Mouse (Mus musculus): ENCODE measurements around the gene Nat8f2.
"Not testable (repeated sequence)": the region's sequence is repeated elsewhere in the genome, so short reads cannot be mapped to it uniquely, and the experiment has no call there.

Gene Nat8f2

DNA sequence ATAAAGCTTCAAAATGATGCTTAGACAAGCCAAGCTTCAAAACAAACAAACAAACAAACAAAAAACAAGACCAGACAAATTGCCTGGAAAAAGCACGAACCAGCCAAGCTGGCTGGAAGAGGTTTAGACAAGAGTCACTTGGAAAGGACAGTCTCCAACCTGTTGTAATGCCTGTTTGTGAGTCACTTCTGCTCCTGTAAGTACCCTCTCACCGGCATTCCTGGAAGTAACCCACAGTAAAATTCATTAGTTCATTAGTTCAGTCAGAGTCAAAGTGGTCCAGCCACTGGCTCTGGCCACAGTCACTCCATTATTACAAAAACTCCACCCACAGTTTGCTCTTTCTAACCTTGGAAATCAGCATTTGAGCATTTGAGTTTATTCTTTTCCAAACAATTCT lies 5.1 kb downstream of the Nat8f2 start:
- DNase-seq (ENCODE audit: low spot score): no peak

DNA sequence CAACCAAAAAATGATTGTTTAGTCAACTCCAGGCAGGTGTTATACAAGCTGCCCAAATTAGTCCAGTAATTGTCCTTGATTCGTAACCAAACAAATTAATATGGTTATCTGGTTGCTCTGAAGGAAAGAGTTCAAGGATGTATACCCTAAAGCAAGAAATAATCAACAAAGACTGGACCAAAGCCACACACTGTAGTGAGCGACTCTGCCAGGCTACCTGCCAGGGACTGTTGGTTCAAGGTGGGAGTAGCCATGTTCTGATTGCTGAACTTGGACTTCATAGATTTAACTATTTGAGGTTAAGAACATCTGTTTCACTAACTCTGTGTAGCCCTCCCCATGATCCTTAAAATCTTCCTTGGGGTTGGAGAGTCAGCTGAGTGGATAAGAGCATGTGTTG lies 5.8 kb downstream of the Nat8f2 start:
- DNase-seq (ENCODE audit: low spot score): no peak

DNA sequence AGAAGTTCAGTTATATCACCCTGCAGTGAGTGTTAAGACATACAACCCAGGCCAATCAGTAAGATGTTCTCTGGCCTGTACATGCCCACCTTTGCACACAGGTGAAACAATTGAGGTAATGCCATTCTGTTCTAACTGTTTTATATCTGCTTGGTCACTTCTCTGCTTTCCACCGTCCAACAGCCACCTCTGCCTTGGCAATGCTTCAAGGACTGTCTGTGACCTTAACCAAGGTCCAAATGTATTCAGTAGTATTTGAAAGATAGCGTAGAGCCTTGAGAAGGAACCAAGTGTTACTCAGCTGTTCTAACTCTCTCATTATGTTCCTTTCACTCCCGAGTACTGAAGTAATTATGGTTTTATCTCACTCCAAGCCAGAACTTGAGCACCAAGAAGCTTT lies 6.4 kb downstream of the Nat8f2 start:
- DNase-seq (ENCODE audit: low spot score): no peak

DNA sequence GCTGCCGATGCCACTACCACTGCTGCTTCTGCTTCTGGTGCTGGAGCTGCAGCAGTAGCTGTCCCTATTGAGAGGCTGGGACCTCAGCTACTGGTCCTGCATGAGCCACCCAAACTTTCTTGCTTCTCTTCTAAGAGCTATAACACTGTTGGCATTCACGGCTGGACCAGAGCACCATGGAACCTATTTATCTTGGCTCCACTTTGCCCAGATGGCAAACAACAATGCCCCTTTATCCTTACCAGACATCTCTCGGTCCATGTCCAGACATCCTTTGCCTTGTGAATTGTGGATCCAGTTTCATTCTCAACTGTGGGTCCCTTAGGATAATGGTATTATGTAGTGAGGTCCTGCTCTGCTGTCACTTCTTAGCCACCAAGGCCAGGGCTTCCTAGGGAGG lies 7.7 kb downstream of the Nat8f2 start:
- no peak for DNase-seq (ENCODE audit: low spot score)

DNA sequence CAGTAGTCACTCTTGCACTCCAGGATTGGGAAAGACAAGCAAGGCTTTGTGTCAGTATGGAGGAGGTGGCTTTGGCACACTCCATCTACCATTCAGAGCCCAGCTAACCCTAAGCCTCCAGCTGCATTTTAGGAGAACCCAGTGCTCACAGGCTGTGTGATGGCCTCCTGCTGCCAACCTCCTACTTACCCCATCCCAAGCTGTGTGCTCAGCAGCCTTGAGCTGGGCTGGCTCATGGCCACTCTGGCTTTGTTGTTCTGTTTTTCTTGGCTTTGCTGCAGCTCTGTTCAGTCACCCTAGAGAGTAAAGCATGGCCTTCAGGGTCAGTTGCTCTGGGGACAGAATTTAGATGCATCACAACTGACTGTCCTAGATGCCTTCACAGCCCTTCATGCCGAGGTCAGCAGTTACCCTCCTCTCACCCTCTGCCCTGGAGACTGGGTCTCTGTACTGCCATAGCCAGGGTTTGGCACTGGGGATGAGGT lies 12.7 kb downstream of the Nat8f2 start:
- peak; percentile 34 for DNase-seq (ENCODE audit: low spot score)

DNA sequence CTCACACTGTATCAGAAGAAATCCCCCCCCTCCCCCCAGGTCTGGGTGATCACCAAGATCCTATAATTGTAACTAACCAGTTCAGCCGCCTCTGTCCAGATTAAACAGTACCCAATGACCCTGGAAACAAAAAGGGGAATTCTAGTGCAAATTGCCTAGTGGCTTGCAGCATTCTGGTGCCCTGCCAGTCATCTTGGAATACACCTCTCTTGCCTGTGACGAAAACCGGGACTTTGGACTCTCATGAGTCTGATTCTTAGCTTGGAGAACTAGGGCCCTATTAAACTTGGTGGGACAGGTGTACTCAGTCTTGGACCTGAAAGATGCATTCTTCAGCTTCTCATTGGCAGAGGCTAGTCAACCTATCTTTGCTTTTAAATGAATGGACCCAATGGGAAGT lies 15.5 kb downstream of the Nat8f2 start:
- no peak for DNase-seq (ENCODE audit: low spot score)

DNA sequence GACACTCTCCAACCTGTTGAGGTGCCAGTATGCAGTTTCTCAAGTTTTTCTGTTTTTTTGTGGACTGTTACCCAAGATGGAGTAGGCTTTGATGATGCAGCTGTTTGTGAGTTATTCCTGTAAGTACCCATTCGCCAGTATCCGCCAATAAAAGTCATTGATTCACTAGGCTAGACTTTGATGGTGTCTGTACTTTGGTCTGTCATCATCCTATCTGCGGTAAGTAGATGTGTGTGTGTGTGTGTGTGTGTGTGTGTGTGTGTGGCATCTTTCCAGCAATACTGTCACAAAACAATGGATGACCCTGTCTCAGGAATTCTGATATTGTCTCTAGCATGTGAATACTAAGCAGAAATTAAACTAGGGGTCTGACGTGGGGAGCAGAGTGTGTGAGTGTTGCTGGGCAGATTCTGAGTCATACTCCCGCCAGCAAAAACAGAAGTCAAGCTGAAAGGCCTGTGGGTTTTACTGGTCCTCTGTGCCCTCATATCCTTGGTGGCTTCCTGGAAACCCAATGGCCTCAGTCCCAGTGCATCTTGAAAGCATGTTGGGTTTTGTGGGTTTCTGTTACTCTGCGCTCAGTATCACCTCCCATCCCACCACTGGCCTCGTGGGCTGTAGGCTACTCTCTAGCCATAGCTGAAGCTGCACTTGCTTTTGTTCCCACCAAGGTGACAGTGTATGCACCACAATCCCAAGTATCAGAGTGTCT lies 17.7 kb downstream of the Nat8f2 start:
- DNase-seq (ENCODE audit: low spot score): no peak

DNA sequence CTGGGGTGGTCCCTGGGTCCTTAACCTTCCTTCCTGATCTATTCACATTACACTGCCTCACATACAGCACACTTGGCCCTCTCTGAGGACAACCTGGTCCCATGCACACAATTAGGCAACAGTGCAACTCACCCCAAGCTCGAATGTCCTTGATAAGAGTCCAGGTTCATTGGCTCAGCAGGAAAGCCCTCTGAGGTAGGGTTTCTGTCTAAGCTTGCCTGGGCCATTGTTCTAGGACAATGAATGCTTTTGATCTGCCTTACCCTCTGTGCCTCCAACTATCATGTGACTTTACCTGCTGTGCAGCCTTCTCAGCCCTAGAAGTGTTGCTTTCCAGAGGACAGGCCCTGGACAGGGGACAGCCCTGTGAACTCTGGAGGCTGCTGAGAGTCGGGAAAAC lies 19.7 kb downstream of the Nat8f2 start:
- no peak for DNase-seq (ENCODE audit: low spot score)

DNA sequence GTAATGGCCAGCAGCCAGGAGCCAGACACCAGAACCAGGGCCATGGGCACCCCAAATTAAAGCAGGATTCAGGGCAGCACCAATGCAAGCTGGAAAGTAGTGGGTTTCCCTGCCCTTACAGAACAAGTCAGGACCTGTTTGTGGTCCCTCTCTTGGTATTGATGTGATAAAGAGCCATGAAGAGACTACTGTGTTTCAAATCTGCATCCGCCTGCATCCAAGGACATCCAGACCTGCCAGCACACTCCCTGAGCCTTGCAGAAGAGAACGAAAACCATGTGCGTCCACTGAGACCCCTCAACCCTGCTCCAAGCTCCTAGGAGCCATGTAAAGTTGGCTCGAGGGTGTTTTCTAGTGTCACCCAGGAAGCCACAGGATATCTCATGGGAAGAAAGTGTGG lies 20.8 kb downstream of the Nat8f2 start:
- DNase-seq (ENCODE audit: low spot score): no peak

DNA sequence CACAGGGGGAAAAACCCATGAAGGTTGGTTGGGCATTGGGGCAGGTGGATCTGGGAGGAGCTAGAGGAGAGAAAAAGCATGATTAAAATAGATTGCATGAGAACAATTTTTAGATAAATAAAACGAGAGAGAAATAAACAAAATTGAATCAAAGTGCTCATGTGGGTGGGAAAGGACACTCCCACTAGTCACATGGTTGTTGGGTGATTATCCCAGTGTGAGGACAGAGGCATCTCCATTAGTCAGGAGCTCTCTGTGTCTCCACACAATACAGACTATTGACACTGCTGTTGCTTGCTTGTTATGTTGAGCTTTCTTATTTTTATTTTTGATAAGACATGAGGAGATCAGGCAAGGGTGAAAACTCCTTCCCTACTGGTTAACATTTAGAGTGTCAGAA lies 22.0 kb downstream of the Nat8f2 start:
- no peak for DNase-seq (ENCODE audit: low spot score)

DNA sequence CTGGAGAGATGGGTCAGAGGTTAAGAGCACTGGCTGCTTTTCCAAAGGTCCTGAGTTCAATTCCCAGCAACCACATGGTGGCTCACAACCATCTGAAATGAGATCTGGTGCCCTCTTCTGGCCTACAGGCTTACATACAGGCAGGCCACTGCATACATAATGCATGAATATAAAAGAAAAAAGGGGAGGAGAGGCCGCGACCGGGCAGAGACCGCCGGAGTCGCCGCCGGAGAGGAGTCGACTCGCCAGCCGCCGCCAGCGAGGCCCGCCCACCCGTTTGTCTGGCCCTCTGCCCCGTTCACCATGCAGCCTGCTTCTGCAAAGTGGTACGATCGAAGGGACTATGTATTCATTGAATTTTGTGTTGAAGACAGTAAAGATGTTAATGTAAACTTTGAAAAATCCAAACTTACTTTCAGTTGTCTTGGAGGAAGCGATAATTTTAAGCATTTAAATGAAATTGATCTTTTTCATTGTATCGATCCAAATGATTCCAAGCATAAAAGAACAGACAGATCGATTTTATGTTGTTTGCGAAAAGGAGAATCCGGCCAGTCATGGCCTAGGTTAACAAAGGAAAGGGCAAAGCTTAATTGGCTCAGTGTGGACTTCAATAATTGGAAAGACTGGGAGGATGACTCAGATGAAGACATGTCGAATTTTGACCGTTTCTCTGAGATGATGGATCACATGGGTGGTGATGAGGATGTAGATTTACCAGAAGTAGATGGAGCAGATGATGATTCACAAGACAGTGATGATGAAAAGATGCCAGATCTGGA lies 25.1 kb downstream of the Nat8f2 start:
- DNase-seq (ENCODE audit: low spot score): not testable (repeated sequence)

DNA sequence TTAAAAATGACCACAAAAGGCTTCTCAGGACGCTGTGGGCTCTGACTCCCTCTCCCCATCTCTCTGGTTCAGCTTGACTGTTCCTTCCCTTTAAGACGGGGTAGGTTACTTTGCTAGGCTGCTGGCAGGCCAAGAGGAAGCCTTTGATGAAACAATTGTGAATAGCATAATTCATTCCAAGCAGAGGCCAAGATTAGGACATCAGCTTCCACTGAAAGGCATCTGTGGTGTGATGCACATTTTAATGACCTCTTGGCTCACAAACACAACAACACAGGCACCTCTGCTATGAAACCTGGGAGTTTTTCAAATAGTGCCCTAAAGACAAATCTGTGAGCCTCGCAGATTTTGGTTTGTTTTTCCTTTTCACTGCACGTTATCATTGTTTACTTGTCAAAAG lies 29.0 kb downstream of the Nat8f2 start:
- no peak for DNase-seq (ENCODE audit: low spot score)

DNA sequence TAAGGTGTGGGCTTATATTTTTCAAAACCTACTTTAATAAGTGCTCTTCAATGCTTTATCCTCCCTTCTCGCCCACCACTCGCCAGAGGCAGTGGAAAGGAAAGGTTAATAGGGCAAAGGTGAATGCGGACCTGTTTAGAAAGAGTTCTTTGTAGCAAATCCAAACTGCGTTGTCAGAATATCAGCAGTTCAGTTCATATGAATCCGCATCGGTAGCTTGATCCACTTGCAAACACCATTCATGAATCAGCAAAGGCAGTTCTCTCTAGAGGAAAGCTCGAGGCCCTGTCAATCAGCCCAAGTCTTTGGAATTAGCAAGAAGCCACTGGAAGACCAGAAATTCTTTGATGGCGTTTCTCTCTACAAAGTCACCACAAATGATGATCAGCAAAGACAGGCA lies 30.3 kb downstream of the Nat8f2 start:
- no peak for DNase-seq (ENCODE audit: low spot score)

DNA sequence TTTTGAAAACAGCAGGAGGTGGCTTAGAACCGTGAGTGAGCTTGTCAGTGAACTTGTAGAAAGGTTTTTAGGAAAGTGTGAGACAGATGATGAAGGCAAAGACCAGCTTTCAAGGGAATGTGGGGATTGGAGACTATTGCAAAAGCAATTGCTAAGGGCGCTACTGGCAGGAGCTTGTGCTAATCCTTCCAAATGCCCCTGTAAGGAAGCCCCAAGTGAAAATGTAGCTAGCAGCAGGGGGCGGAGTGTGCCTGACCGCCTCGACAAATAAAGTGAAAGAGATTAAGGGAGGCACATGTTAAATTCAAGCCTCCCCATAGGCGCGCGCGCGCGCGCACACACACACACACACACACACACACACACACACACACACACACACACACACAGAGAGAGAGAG lies 31.7 kb downstream of the Nat8f2 start:
- peak; percentile 18 for DNase-seq (ENCODE audit: low spot score)

DNA sequence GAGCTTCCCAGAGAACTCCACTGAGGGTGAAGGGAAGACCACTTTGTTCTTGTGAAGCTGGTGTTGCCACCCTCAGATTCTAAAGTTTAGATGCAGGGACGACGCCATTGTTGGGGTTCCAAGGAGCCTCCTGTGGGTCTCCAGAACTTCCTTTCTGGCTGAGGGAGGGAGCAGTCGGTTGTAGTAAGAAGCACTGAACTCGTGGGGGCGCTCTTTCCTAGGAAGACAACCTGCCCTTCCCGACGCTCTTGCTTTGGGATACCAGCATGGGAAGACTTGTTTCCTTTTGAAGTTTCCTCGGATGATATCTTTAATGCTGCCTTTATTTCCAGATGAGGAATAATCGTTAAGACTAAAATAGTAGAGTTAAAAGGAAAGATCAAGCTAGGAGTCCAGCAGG lies 32.1 kb downstream of the Nat8f2 start:
- peak; percentile 68 for DNase-seq (ENCODE audit: low spot score)

DNA sequence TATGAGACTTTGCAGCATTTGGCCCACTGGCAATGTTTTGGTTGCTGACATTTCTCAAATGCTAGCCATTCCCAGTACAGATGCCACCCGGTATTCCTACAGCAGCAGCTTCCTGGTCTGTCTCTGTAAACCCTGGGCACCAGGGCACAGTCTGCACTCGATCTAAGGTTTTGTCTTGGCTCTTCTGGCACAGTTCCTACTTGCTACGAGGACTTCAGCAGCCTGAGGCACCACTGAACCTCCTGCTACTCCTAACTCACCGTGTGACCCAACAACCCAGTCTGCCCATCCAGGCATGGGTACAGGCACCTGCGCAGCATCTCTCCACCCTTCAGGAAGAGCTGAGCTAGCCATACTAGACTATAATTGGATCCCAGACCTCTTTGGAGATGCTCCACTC lies 32.9 kb downstream of the Nat8f2 start:
- DNase-seq (ENCODE audit: low spot score): not testable (repeated sequence)

DNA sequence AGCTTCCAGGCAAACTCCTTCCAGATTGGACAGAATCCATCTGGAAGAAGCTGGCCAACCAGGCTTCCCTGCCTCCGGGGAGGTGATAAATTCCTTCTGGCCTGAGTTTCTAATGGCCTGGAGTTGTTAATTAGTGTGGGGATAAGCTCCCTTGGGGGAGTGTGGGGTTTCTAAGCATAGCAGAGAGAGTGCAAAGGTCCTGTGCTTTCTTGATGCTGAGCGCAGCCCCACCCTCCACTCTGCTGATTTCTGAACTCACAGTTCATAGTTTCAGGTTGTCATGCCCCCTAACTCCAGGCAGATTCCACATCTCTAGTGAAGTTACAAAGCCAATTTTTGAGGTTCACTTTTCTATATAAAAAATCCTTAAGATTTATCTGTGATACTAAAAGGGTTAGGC lies 33.9 kb downstream of the Nat8f2 start:
- not testable (repeated sequence) for DNase-seq (ENCODE audit: low spot score)

DNA sequence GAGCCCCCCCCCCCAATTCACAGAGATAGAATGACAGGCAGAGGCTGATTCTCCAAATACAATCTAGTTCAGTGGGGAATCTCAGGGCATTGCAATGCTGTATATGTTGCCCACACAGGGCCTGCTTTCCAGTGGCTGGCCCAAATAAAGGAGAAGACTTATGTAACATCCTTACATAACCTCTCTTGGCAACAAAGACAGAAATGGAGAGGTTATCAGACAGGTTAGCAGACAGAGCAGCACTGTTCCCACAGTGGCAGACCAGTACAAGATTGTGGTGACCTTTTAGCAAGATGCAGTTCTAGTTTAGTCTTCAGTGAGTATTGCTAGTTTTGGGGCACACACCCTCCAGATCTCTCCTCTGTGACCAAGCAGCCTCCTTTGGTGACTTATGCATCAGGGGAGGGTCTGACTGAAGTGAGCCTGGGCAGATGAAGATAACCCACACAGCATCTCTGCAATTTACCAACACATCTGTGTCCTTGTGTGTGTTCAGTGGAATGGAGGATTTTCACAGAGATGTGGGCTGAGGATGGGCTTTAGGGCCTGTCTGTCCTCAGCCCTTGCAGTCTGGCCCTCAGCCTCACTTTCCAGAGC lies 34.4 kb downstream of the Nat8f2 start:
- DNase-seq (ENCODE audit: low spot score): not testable (repeated sequence)

DNA sequence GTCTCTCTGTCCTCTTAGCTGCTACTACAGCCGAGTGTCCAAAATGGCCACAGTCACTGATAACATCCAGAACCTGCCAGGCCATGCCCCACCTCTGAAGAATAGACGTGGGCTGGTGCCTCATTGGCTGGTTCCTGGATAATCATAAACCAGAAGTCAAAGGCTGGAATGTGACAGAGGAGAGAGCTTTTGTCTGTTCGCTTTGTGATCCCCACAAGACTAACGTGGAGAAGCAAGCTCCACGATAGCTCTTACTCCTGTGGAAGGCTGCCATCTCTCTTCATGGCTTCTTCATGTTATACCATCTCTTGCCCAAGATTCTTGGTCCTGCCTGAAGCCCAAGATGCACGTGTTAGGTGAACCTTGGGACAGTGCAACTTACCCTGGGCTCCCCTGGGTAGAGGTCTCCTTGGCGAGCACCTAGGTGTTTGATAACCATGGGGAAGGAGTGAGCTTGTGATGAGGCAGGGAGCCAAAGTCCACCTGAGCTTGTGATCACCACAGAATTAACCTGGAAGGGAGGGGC lies 37.1 kb downstream of the Nat8f2 start, which contains the start of gene Nat8:
Gene Nat8, minus strand, starts transcription at position 287 of the 526 bp plus-strand sequence.
- DNase-seq (ENCODE audit: low spot score): no peak

DNA sequence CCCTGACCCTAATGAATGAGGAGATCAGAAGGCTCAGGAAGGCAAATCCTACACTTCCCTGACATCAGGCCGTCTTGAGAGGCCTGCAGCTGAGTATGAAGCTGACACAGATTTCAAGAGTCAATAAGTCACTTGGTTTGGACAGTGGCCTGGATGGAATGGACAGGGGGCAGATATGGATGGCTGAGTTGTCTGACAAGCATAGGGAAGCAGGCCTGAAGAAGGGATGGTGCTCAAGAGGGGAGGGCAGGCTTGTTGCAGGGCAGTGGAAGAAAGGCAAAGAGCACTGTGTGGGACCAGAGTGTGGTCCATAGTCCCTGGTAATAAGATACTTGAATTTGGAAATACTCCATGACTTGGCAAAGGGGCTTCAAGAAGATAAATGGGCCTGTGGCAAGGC lies 39.5 kb downstream of the Nat8f2 start:
- DNase-seq (ENCODE audit: low spot score): no peak

DNA sequence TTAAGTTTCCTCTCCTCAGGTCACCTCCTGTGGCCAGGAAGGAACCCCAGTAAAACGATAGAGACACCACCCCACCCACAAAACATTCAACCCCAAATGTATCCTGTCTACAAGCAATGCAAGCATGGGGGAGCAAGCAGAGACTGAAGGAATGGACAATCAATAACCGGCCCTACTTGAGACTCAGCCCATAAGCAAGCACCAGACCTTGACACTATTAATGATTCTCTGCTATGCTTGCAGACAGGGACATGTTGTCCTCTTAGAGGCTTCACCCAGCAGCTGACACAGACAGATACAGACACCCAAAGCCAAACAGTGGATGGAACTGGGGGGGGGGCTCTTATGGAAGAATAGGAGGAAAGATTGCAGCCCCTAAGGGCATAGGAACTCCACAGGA lies 43.1 kb downstream of the Nat8f2 start:
- DNase-seq (ENCODE audit: low spot score): no peak

DNA sequence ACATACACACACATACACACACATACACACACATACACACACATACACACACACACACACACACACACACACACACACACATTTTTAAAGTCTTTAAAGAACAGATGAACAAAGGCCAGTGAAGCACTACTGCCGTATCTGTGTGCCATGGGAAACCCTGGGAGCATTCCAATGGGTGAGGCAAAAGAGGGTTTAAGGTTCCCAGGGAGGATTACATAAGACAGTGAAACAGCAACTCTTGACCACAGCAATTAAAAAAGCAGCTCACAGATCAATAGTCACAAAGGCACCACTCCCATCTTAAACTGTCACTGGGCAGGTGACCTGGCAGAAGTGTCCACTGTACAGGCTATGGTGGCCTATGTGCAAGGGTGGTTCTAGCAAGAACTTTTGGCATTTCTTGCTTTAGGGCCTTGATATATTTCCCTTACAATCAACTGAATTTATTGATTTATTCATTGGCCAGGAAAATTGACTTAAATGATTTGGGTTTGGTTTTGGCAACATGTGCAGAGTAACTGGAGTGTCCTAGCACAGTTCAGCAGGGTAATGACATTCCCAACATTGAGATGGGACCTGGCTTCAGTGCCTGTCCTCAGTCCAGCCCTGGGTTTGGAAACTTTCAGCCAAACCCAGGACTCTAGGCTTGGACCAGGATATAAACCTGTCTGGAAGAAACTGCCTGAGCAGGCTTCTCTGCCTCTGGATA lies 45.4 kb downstream of the Nat8f2 start:
- no peak for DNase-seq (ENCODE audit: low spot score)

Data from ovary, postnatal 14 days (tissue).